Mouse (Mus musculus) liver, adult 2 months (tissue): Measurements from ENCODE around the gene Fam83f. TPM values are rescaled to one million over a fixed set of nuclear protein-coding genes. Genes with fewer than 3 reads are reported as not detected.

ENCODE experiments used
- DNase-seq: peaks from one replicate; pipeline ENCODE4 v3.0.0-alpha.2; 2011; ENCODE audit warnings: low read depth, low spot score; ENCODE audit errors: extremely low read depth
- H3K27ac ChIP-seq: fragments of 200-500 bp; replicated peaks from 2 replicates; pipeline ENCODE4 v1.5.1; 2012; ENCODE audit warnings: low read depth, mild to moderate bottlenecking, control low read depth, inconsistent platforms, low read length; ENCODE audit not compliant: insufficient read depth
- H3K27me3 ChIP-seq: fragments of 200-500 bp; 2 replicates; pipeline ENCODE4 v1.6.1; 2012; ENCODE audit warnings: mild to moderate bottlenecking, moderate library complexity, low read length, inconsistent platforms; ENCODE audit not compliant: control insufficient read depth, insufficient read depth
- H3K36me3 ChIP-seq: fragments of 200-500 bp; 2 replicates; pipeline ENCODE4 v1.6.1; 2012; ENCODE audit warnings: low read length, inconsistent platforms; ENCODE audit not compliant: control insufficient read depth, insufficient read depth
- H3K4me1 ChIP-seq: fragments of 200-500 bp; 2 replicates; pipeline ENCODE4 v1.6.1; 2011; ENCODE audit warnings: low read length; ENCODE audit not compliant: control insufficient read depth, insufficient read depth
- H3K4me3 ChIP-seq: fragments of 200-500 bp; 2 replicates; pipeline ENCODE4 v1.5.1; 2011; ENCODE audit warnings: low read depth, mild to moderate bottlenecking, control low read depth, low read length, moderate library complexity; ENCODE audit not compliant: insufficient read depth
- H3K79me2 ChIP-seq: fragments of 200-500 bp; 2 replicates; pipeline ENCODE4 v1.6.1; 2012; ENCODE audit warnings: inconsistent platforms, mild to moderate bottlenecking, low read length, moderate library complexity; ENCODE audit not compliant: control insufficient read depth, insufficient read depth
- H3K9ac ChIP-seq: fragments of 200-500 bp; 2 replicates; pipeline ENCODE4 v1.6.1; 2012; ENCODE audit warnings: low read depth, mild to moderate bottlenecking, control low read depth, inconsistent platforms, low read length
- CTCF ChIP-seq: fragments of 200-500 bp; IDR thresholded peaks from 2 replicates; pipeline ENCODE4 v1.5.1; 2011; ENCODE audit warnings: low read depth, low read length, control low read depth
- POLR2A ChIP-seq: fragments of 200-500 bp; IDR thresholded peaks from 2 replicates; pipeline ENCODE4 v1.6.1; 2011; ENCODE audit warnings: low read length, control low read depth; ENCODE audit not compliant: insufficient read depth; ENCODE audit errors: extremely low read depth
- WGBS: fragments of 180-500 bp; shearing (Covaris S2); methylation state at CpG from one replicate; pipeline ENCODE4 v1.1.7; 2018; 5-methylcytosine and 5-hydroxymethylcytosine counted together
- polyA plus RNA-seq: library from polyadenylated mRNA; depleted of rRNA; stranded (reverse); fragments of >200 nt; gene quantifications from 2 replicates; pipeline ENCODE4 v1.2.3, GENCODE M21; 2012
- total RNA-seq: library from RNA; depleted of rRNA; stranded (reverse); fragments of >200 nt; gene quantifications from 2 replicates; pipeline ENCODE4 v1.2.3, GENCODE M21; 2014

Gene Fam83f
- total and polyA plus RNA-seq, 2 experiments: 0.28 to 1.0 TPM

DNA sequence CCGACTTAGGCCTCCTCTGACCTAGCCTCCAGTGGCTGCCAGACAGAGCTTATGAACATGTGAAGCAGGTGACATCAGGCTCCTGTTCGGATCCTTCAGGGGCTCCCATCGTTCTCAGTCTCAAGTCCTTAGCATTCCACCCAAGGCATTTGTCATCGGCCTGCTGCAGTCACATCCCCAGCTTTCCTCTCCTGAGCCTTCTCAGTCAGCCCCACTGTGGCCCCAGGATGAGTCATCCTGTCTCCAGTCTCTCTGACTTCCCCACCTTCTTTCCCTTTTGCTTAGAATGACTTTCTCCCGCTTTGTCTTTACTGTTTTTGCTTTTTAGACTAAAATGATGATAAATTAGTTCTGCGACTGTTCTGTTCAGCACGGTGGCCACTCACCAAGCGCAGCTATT is 17.8 kb upstream of the Fam83f start:
- TF ChIP-seq POLR2A (no peak), CTCF (no peak)
- no peak for DNase-seq
- H3K36me3 ChIP-seq: no peaks in the 10 kb centered on the region
- H3K27ac ChIP-seq: no peak overlapping the region
- H3K4me3 ChIP-seq: no peak overlapping the region
- no peaks in the 10 kb centered on the region for H3K27me3 ChIP-seq
- H3K79me2 ChIP-seq: no peaks in the 10 kb centered on the region
- 72% methylated on average over 8 of the region's 8 CpGs for WGBS
- no peaks in the 10 kb centered on the region for H3K4me1 ChIP-seq
- H3K9ac ChIP-seq: no peak overlapping the region

DNA sequence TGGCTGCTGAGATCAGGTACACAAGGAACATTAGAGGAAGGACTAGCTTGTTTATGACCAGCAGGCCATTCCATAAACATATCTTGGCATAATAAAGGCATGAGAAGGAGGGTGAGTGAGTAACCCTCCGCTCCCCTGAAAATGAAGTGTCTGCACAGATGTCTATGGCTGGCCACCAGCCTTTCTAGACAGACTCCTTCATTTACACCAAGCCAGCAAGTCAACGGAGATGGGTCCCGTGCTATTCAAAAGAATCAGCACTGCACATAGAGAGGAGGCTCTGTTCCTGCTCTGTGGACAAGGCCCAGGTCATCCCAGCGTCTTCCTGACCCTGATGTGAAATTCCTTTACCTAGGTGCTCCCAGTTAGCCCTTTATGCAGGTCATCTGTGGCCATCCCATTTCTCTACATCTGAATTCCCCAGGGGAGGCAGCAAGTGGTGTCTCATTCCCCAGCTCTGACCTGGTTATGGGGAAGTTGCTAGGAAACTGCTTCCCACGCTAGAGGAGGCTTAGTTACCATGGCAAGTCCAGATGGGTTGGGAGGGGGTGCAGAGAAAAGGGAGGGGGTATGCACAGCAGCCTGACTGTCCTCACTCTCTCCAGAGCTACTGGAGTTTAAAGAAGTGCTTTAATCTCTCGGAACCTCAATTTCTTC is 12.7 kb upstream of the Fam83f start:
- Histone ChIP-seq H3K27me3 (no peaks in the 10 kb centered on the region), H3K79me2 (no peaks in the 10 kb centered on the region), H3K4me1 (no peaks in the 10 kb centered on the region), H3K36me3 (no peaks in the 10 kb centered on the region), H3K4me3 (no peak overlapping the region), H3K27ac (no peak overlapping the region), H3K9ac (no peak overlapping the region)
- no peak for TF ChIP-seq CTCF
- no peak for TF ChIP-seq POLR2A
- WGBS: 85% methylated on average over 6 of the region's 6 CpGs
- no peak for DNase-seq

DNA sequence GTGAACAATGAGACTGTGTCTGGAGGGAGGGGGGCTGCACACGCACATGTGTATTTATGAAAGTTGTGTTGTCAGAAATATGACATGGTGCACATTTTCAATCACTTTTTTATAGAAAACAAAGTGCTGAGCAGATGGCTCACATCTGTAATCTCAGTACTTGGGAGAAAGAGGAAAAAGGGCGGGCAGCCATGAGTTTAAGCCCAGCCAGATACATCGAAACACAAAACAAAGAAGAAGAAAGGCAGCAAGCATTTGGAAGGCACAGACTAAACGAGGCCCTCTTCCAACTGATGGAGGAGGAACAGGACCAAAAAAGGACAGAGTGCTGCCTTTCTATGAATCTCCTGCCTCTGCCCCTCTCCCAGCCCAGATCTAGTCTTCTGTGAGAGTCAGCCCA is 10.7 kb upstream of the Fam83f start:
- no peaks in the 10 kb centered on the region for H3K27me3 ChIP-seq
- no peaks in the 10 kb centered on the region for H3K36me3 ChIP-seq
- 81% methylated on average over 4 of the region's 4 CpGs for WGBS
- H3K9ac ChIP-seq: no peak overlapping the region
- no peak for DNase-seq
- no peak overlapping the region for H3K27ac ChIP-seq
- TF ChIP-seq CTCF (no peak), POLR2A (no peak)
- H3K79me2 ChIP-seq: no peaks in the 10 kb centered on the region
- H3K4me3 ChIP-seq: no peak overlapping the region
- no peaks in the 10 kb centered on the region for H3K4me1 ChIP-seq

DNA sequence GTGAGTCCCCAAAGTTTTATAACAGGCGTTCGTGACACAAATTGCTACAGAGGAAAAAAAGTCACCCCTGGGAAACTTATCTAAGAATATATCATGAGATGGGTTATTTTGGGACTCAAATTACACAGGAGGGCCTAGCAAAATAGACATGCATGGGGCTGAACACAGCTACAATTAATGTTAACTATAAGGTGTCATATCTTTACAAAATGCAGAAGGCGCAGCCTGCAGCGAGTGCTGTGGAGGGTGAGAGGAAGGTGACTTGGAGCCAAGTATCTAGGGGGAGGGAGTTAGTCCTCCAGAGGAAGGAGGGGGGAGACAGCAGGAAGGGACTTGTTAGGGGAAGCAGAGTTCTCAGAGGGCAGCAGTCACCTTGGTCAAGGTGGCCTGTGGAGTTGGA is 7.2 kb upstream of the Fam83f start:
- TF ChIP-seq POLR2A (no peak), CTCF (no peak)
- Histone ChIP-seq H3K27me3 (no peaks in the 10 kb centered on the region), H3K4me3 (no peak overlapping the region), H3K36me3 (no peaks in the 10 kb centered on the region), H3K4me1 (no peaks in the 10 kb centered on the region), H3K79me2 (no peaks in the 10 kb centered on the region), H3K27ac (no peak overlapping the region), H3K9ac (no peak overlapping the region)
- WGBS: 86% methylated on average over 4 of the region's 4 CpGs
- DNase-seq: no peak

DNA sequence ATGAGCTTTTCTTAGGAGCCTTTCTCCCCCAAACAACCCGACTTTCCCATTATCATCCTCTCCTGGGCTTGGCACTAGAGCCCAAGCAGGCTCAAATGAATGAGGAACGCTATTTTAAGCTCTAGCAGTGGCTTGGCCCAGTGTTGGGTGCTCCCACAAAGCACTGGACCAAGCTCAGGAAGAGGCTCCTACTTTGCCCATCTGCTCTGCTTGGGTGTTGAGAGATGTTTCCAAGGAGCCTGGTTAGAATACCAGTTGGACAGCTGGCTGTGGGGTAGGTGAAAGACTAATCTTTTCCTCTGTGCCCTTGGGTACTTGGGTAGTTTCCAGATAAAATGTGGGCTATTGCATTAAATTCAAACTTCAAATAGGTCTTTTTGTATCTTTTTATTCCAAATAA is 1.2 kb downstream of the Fam83f start:
- Histone ChIP-seq H3K27me3 (no peaks in the 10 kb centered on the region; the same call in 1 of the 2 replicates), H3K27ac (no peak overlapping the region), H3K9ac (no peak overlapping the region), H3K79me2 (no peaks in the 10 kb centered on the region), H3K4me3 (no peak overlapping the region), H3K36me3 (no peaks in the 10 kb centered on the region), H3K4me1 (peaks cover 10% of the 10 kb centered on the region)
- 68% methylated on average over 2 of the region's 2 CpGs for WGBS
- TF ChIP-seq CTCF (no peak), POLR2A (no peak)
- no peak for DNase-seq

DNA sequence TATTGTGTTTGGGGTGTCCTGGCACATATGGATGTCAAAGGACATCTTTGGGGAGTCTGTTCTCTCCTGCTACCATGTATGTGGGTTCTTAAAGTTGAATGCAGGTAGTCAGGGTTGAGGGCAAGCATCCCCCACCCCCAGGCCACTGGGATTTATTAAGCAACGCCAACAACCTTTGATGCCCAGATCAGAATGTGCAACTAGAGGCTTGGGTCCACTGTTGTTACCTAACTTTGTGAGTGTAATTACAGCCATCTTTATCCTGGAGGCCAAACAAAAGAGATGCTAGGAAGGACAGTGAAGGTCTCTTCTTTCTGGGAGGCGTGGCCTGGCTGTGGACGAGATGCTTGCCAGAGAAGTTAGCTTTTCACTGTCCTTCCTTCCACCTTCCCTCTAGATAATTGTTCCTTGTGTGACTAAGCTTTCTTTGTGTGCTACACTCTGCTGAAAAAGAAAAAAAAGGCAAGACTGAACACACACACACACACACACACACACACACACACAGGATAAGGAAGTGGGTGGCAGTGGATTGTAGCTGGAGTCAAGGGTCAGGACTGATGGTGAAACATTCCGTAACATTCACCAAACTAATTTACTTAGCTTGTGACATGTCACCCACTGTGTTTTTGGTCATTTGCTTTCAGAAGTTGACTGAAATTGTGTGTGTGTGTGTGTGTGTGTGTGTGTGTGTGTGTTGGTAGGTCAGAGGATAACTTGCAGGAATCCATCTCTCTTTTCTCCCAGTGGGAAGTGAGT is 1.9 kb downstream of the Fam83f start:
- Histone ChIP-seq H3K4me3 (no peak overlapping the region), H3K79me2 (no peaks in the 10 kb centered on the region), H3K4me1 (peaks cover 10% of the 10 kb centered on the region), H3K27ac (no peak overlapping the region), H3K27me3 (no peaks in the 10 kb centered on the region; the same call in 1 of the 2 replicates), H3K9ac (no peak overlapping the region), H3K36me3 (no peaks in the 10 kb centered on the region)
- no peak for TF ChIP-seq CTCF
- no peak for TF ChIP-seq POLR2A
- peak; percentile 82 for DNase-seq
- 34% methylated on average over 4 of the region's 4 CpGs for WGBS
